Mouse (Mus musculus) R1 (cell line): Measurements from ENCODE around the gene Rab14.
A peak's percentile ranks its signal among the peaks of the same experiment; 100 is the strongest.

Source experiments
- DNase-seq: peaks from one replicate; pipeline ENCODE4 v3.0.0-alpha.2; 2018; ENCODE audit warnings: low read depth, low spot score

The Rab14 gene

DNA sequence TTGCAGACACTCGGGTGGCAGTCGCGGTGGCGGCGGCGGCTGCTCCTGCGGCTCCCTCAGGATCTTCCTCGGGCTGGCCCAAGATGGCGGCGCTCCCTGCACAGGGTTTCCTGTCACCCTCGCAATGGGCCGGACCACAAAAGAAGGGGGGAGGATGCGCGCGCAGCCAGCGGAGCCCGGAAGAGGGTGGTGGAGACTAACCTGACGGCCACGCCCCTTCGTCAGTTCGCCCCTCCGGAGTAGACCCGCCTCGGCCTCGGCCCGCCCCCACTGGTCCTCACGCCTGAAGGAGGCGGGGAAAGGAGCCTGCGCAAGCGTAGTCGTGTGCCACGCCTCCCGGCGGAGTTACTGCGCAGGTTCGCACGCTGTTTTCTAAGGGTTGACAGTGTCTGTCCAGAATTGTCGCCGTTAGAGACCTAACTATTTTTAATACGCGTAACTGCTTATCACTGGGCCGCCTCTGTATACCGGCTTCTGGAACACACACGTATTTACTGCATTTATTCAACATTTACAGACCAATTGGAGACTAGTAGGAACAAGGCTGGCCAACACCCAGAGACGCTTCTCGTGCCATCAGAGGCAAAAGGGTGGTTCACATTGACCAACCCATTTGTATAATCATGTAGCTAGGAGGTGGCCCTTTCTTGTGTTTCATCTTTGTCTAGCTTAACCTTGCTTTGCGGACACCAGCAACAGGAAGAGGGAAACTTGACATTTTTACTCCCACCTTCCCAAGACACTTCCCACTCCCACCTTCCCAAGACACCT lies at the start of gene Rab14:
TSS of gene Rab14 (minus strand) at position 223 of the 771 bp plus-strand sequence.
- DNase-seq = peak; percentile 99

DNA sequence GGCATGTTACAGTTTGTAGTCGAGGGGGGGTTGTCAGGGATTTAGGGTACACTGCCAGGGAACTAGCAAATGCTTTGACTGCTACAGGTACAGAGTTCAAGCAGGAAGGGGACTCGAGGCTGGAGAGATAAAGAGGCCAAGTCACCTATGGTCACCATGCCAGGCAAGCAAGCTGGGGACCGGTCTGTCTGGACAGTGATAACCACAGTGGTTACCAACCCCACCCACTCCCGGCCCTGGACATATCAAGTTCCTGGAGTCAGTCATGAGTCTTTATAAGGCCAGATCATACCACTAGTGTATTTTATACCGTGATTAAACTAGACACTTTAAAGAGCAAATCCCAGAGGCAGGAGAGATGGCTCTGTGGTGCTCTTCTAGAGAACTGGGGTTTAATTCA lies 46.8 kb upstream of the Rab14 start:
- DNase-seq = no peak

DNA sequence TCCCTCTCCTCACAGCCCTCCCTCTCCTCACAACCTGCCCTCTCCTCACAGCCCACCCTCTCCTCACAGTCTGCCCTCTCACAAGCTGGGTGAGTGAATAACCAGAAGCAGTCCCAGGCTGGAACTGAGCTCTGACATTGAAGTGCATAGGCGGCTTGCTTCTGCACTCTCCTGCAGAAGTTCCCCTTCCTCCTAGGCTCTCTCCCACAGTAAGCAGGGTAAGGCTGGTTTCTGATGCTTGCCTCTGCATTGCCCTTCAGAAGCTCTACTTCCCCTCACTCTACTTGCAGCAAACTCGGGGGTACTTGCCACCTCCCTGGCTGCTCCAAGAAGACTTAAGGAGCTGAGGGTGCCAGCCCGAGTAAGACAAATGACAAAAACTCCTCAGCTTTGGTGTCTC lies 43.3 kb upstream of the Rab14 start:
- no peak for DNase-seq

DNA sequence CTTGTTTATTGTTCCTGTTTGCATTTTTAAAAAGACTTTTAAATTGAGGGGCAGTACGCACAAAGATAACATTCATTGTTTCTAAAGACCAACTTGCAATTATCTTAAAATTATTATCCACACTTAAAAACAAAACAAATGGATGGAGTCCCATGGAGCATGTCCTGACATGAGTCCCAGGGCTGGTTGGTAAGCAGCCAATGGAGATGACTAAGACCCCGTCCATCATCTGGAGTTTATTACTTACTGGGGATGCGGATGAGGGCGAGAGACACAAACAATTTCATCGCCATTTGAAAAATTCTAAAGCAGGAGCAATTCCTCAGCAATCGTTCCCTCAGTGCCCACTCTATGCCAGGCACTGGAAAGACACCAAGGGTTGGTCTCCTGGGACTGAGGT lies 34.1 kb upstream of the Rab14 start:
- no peak for DNase-seq

DNA sequence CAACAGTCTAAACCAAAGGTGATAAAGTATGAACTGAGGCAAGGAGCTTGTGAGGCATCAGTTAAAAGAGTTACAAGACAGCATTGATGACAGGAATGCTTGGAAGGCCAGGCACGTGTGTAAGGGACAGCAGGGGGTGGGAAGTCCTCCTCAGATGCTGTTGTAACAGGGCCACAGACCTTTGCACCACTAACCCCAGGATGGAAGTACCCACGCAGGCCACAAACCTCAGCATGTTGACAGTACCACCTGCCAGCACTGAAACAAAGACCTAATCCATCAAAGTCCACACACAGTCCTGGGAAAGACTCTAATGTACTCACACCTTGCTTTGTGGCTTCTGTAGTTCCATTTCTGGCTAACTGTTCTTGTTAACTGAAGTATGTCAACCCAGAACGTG lies 33.0 kb upstream of the Rab14 start:
- DNase-seq = no peak

DNA sequence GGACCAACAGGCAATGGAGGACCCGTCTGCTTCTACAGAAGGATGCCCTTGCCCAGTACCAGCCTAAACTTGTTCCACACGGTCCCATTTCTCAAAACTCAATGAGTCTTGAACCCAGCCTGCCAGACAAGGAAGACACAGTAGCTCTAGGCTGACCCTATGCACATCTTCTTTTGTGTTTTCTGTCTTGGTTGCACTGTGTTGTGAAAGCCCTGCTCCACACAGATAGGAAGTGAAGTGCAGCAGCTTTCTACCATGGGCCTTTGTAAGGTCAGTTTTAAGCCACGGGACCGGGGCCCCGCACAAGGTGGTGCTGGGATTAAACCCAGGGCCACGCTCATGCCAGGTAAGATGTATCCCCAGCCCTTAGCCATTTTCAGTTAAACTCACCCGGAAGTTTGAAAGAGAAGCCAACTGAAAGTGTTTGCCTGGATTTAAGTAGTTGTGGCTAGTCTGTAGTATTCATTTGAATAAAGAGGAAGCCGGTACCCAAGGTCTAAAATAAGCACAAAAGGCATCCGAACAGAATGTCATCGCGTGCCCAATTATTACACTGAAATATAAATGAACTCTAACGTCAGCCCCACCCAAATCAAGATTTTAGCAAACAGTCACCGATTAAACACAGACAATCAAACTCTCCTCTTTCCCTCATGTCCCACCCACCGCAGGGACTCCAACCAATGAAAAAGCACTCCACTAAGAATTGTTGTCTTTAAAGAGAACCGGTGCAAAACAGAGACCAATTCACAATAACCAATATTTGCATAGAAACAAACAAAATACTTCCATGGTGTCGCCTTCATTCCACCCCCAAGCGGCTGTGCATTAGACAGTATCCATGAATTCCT lies 31.9 kb upstream of the Rab14 start:
- DNase-seq = no peak

DNA sequence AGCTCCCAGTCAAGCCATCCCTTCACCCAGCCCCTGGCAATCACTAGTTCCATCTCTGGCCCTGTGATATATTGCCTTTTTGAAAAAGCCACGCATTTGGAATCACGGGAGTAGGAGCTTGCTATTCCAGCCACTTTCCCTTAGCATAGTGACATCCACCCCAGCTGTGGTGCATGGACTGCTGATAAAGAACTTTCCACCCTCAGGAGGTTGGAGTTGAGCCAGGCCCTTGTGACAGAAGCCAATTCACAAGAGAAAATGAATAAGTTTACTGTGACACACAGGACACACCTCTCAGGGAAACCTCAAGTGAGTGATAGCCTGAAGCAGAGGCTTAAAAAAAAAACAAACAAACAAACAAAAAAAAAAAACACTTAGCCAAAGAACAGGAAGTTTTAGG lies 31.0 kb upstream of the Rab14 start:
- DNase-seq = no peak

DNA sequence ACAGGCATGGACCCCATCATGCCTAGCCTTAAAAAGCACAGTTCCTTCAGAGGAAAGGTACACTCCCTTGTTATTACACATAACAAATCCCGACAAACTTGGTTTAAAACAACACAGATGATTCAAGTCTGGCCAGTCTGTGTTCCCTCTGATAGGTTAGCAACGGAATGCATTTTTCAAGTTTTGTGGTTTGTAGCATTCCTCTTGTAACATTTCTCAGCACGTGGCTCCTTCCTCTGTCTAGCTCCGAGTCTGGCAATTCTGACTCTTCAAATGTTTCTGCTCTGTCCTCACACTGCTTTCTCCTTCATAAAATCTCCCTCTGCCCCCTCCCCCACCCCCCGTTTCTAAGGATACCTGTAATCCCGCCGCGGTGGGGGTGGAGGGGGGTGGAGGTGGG lies 29.3 kb upstream of the Rab14 start:
- DNase-seq = no peak

DNA sequence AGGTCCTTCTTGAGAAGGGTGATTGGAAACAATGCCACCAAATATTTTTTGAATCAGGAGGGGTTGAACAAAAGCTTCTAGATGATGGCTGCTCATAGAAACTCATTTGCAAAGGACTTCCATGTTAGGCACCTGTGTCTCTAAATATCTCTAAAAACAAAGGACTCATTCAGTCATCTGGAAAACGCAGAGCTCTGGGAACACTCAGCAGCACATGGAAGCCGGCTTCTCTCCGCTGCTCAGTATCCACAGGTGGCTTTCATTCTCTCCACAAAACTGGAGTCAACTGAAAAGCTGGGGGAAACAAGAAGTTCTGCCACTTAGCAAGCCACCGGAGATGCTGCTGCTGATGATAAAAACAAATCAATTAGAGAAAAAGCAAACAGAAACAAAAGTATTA lies 27.2 kb upstream of the Rab14 start:
- no peak for DNase-seq

DNA sequence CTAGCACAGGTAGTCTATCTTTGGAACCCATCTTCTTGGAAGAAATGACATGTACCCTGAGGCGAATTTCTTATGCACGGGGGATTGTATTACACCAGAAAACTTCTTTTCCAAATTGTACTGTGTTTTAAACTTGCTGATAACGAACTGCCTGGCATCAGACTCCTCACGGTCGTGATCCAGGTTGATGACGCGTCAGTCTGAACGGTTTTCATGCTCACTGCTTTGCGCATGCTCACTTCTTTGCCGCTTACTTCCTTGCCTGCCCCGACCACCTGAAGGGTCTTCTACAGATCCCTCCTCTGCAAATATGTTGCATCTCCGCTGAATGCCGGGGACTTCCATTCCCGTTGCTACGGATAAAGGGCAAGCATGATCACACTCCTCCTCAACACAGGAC lies 23.4 kb upstream of the Rab14 start:
- DNase-seq = no peak

DNA sequence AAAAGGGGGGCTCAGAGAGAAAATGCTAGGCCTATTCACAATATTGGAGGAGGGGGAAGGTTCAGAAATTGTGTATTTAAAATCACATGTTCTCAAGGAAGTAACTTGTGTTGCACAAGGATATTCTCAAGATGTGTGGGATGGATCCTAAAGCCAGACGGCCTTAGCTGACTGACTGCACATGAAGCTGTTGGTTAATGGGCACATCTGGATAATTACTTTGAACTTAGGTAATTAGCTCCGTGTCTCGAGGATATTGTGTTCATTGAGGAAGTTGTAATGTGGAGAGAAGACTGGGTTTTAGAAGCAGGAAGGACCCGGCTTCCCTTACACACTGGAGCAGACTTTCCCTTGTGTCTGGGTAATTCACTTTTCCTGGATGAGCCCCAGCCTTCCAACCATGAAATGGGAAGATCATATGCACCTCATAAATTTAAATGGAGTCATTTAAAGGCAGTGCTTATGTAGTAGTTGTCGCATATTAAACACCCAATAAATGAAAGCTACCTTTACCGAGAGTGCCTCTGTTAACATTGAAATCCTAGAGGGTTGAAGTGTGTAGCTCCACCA lies 22.0 kb upstream of the Rab14 start:
- DNase-seq = no peak

DNA sequence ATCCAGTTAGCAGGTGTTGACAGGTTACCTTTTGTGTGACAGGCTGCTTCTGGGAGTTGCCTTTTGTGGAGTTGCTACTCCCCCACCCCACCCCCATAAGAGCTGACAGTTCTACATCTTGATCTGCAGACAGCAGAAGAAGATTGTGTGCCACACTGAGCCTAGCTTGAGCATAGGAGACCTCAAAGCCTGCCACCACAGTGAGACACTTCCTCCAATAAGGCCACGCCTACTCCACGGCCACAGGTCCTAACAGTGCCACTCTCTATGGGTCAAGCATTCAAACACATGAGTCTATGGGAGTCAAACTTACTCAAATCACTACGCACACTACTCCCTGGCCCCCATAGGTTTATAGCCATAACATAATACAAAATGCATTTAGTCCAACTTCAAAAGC lies 17.8 kb upstream of the Rab14 start:
- DNase-seq = no peak

DNA sequence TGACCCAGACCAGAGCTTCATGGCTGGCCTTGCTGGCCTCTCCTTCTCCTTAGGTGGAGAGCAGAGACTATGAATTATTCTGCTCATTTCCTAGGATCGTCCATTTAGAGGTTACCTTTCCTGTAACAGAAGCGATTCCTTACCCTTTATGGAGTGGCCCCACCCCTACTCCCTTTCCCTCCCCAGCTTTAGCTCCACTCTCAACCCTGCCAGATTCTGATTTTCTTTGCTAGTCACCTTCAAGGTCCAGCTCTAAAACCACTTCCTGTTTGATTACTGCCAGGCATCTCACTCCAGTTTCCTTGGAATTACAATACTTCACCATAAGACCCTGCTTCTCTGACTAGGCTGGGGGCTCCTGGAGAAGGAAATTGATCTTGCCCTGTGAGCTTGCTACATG lies 15.8 kb upstream of the Rab14 start:
- DNase-seq = no peak

DNA sequence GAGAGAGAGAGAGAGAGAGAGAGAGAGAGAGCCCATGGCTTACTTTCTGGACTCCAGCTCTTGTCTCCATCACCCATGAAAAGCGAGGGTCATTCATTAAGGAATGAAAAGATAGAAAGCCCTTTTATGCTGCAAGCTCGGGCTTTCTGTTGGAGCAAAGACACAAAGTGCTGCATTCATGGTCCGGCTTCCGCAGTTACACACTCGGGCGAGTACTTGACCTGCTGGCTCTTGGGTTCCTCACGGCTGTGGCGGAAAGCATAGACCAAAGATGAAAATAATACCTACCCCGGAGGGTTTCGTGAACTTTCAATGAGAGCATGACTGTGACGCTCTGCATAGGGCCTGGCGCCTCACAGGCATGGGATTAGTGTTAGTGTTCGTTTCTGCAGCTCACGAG lies 14.4 kb upstream of the Rab14 start:
- DNase-seq = no peak

DNA sequence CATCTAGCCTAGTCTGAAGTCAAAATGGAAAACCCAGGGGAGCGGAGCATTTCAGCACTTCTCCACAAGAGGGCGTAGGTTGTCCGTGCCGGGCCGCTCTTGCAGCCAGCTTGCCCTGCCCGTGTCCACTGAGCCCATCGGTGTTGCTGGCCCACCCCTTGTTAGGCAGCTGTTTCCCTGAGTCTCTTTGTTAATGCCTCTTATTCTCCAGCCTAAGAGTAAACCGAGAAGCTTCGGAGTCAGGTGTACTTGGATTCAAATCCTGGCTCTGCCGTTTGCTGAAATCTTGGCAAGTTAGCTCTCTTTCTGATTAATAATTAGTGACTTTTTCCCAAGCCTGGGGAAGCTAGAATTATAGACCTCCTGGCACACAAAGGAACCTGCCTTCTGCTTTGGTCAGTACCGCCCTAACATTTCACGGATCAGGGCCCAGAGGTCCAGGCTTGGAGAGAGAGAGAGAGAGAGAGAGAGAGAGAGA lies 14.0 kb upstream of the Rab14 start:
- peak; percentile 73 for DNase-seq

DNA sequence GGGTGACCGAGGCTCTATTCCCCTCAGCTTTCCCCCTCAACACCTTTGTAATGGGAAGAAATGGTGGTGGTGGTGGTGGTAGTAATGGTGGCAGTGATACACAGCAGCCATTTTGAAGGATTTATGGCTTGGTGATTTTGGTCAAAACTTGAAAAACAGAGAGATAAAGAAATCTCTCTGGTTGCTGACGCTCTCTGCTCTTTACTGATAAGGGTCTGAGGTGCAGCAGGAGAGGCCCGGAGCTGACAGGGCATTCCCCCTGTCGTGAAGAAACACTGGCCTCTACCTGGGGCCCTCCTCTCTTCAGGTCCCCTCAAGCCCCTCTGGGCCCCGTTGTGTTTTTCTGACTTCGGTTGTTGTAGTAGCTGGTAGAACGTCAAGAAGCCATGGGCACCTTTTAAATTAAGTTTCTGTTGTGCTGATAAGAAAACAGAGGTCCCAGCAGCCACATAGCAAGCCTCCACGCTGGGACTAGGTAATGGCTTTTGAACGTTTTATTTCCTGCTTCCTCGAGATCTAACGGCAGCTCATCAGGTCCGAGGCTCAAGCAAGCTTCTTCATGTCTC lies 12.5 kb upstream of the Rab14 start:
- no peak for DNase-seq

DNA sequence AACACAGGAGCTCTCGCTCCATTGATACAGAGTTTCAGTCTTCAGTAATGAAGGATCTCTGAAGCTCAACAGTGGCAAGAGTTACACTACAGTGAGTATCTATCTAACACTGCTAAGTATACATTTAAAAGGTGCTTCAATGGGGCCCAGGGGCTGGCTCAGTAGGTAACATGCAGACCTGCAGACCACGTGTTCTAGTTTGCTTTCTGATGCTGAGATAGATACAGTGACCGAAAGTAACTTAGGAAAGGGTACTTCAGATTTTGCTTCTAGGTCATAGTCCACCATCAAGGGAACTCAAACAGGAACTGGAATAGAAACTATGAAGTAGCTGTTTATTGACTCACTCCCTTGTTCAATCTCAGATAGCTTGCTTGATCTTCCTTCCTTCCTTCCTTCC lies 10.8 kb upstream of the Rab14 start:
- no peak for DNase-seq

DNA sequence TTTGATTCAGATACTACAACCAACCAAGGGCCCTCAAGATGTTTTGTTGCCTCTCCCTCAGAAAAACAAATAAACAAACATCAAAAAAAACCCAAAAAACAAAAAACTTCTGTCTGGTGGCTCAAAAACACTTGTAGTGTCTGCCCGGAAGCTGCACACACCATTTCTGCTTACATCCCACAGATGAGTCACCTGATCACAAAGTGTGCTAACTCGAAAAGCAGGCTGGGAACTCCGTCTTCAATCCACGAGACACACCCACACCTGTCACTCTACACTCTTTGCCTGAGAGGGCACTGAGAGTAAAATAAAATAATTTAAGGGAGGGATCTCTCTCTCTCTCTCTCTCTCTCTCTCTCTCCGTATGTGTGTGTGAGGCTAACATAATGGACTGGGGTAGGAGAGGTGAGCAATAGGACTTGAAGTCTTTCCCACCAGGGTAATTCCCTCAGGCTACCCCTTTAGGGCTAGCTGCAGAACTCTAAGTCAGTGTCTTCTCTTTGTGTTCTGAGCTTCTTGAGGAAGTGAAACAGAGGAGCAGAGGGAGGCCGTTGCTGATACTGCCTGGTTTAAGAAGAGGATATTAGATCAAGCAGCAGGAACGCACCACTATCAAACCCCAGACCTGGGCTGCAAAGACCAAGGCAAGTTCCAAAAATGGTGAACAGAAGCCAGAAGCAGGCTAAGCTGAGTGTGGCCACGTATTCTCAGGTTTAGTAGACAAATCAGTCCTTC lies 8.2 kb upstream of the Rab14 start:
- DNase-seq = no peak

DNA sequence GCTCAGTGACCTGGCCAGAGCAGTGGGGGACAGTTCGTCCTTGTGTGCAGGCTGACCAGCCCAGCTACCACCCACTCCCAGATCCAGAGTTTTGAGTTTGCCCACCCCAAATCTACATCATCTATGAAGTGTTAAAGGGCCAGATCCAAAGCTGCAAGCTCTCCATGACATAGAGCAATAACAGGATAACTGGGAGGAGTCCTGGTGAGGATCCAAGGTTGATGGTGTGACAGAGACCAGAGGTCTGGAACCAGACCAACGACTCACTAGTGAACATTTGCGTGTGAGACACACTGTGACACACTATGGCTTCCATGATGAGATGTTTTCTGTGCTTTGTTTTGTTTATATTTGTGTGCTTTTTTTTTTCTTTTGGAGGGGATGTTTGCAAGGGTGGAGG lies 7.1 kb upstream of the Rab14 start:
- DNase-seq = no peak

DNA sequence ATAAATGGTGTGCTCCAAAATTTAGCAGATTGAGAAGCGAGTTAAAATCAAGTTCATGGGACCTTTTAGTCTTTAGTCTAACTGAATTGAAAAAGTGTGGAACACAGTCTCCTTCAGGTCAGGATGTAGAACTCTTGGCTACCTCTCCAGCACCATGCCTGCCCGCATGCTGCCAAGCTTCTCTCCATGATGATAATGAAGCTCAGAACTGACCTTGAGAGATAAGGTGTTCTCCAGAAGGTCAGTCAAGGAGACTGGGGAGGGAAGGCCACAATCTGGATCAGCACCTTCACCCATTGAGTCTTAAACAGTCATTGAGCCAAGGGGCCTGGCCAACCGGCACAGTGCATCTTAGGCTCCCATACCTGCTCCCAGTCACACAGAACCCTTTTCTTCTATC lies 5.8 kb upstream of the Rab14 start:
- DNase-seq = no peak

DNA sequence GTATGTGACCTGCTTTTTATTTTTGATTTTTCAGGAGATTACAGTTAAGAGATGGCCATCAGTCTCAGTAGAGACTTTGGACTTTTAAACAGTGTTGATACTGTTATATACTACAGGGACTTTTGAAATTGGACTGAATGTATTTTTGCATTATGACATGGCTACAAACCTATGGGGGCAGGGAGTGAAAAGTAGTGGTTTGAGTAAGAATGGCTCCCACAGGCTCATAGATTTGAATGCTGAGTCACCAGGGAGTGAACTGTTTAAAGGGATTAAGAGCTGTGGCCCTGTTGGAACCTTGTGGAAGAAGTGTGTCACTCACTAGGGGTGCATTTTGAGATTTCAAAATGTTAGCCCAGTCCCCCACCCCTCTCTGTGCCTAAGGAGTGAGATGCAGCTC lies 2.8 kb upstream of the Rab14 start:
- DNase-seq = no peak
